Mouse (Mus musculus): ENCODE data around the gene Kirrel3.

DNA sequence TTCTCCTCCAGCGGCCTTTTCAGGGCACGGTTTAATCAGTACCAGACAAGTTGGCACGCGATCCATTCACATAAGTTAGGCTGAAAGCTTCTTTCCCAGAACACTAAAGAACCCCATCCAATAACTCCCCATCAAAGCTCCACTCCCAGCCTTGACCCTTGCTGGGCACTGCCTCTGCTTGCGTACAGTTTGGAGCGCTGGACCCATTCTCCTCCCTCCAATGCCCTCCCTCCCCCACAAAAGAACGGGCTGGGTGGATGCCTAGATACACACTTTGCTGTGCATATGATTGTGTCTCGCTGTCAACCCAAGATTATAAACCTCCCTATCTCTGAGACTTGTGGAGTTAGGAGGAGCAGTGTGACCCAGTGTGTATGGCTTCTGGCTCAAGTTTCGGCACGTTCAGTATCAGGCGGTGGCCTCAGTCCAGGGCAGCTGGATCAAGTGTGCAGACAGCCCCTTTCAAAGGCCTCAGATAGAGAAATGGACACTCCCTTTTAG lies 559.4 kb downstream of the Kirrel3 start:
- no peak for TF ChIP-seq EP300 (IDR thresholded peaks at IDR 0.05)
- no peak for TF ChIP-seq CTCF (IDR thresholded peaks at IDR 0.05)

Data from lung, postnatal 0 days (tissue).